Mouse (Mus musculus): ENCODE results near the gene Gm28729. TPM values are rescaled to one million over a fixed set of nuclear protein-coding genes. Genes with fewer than 3 reads are reported as not detected.
"Not testable (repeated sequence)": the region's sequence is repeated elsewhere in the genome, so short reads cannot be mapped to it uniquely, and the experiment has no call there.

Gene Gm28729
- polyA plus RNA-seq, 1 experiment from 2014 or later: not detected

GRCm38 (mm10) chr9:96506011-96506498, 19.0 kb downstream of the Gm28729 start:
- no peak for ATAC-seq
- Histone ChIP-seq H3K9me3 (ENCODE audit: control insufficient read depth, low read length) (no peaks in the 10 kb centered on the region), H3K4me3 (ENCODE audit: low read length) (no peak overlapping the region), H3K4me1 (ENCODE audit: control insufficient read depth, insufficient read depth, low read length) (no peaks in the 10 kb centered on the region), H3K27ac (ENCODE audit: low read length) (no peak overlapping the region), H3K9ac (ENCODE audit: low read depth, low read length) (no peak overlapping the region), H3K4me2 (ENCODE audit: low read depth, low read length) (no peak overlapping the region), H3K27me3 (replicated peaks; ENCODE audit: control insufficient read depth, insufficient read depth, low read length) (no peaks in the 10 kb centered on the region), H3K36me3 (ENCODE audit: control insufficient read depth, insufficient read depth, low read length) (no peaks in the 10 kb centered on the region)
- WGBS: 14% methylated on average over 10 of the region's 10 CpGs

DNA sequence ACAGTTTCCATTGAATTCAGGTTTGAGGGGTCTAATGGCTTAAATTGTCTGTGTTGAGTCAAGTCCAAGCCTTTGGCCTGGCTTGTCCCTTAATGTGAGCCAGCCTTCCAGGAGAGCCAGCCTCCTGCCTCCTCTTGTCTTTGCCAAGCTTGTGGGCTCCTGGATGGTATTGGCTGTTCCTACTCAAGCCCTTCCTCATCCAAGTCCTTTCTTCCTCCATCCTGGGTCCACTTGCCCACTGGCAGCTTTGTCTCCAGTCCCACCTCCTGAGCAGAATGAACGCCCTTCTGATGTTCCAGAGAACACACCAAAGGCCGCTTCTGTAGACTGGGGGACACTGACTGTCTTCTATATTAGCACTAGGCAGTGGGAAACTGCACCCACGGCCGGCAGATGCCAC, 19.9 kb downstream of the Gm28729 start:
- H3K27me3 ChIP-seq (replicated peaks; ENCODE audit: control insufficient read depth, insufficient read depth, low read length): no peaks in the 10 kb centered on the region
- no peak overlapping the region for H3K4me2 ChIP-seq (ENCODE audit: low read depth, low read length)
- no peaks in the 10 kb centered on the region for H3K36me3 ChIP-seq (ENCODE audit: control insufficient read depth, insufficient read depth, low read length)
- no peak overlapping the region for H3K4me3 ChIP-seq (ENCODE audit: low read length)
- H3K4me1 ChIP-seq (ENCODE audit: control insufficient read depth, insufficient read depth, low read length): no peaks in the 10 kb centered on the region
- no peaks in the 10 kb centered on the region for H3K9me3 ChIP-seq (ENCODE audit: control insufficient read depth, low read length)
- 92% methylated on average over 4 of the region's 4 CpGs for WGBS
- ATAC-seq: no peak
- H3K9ac ChIP-seq (ENCODE audit: low read depth, low read length): no peak overlapping the region
- H3K27ac ChIP-seq (ENCODE audit: low read length): no peak overlapping the region

- H3K27me3 ChIP-seq (replicated peaks; ENCODE audit: control insufficient read depth, insufficient read depth, low read length): no peaks in the 10 kb centered on the region
- no peak overlapping the region for H3K9ac ChIP-seq (ENCODE audit: low read depth, low read length)
- no peaks in the 10 kb centered on the region for H3K4me1 ChIP-seq (ENCODE audit: control insufficient read depth, insufficient read depth, low read length)
- no peak overlapping the region for H3K27ac ChIP-seq (ENCODE audit: low read length)
- H3K9me3 ChIP-seq (ENCODE audit: control insufficient read depth, low read length): no peaks in the 10 kb centered on the region
- no peak overlapping the region for H3K4me3 ChIP-seq (ENCODE audit: low read length)
- no peak for ATAC-seq
- H3K4me2 ChIP-seq (ENCODE audit: low read depth, low read length): no peak overlapping the region
- H3K36me3 ChIP-seq (ENCODE audit: control insufficient read depth, insufficient read depth, low read length): no peaks in the 10 kb centered on the region
- WGBS: 87% methylated on average over 17 of the region's 17 CpGs
These were observed 20.8 kb downstream of the Gm28729 start for GRCm38 (mm10) chr9:96504116-96504895.

DNA sequence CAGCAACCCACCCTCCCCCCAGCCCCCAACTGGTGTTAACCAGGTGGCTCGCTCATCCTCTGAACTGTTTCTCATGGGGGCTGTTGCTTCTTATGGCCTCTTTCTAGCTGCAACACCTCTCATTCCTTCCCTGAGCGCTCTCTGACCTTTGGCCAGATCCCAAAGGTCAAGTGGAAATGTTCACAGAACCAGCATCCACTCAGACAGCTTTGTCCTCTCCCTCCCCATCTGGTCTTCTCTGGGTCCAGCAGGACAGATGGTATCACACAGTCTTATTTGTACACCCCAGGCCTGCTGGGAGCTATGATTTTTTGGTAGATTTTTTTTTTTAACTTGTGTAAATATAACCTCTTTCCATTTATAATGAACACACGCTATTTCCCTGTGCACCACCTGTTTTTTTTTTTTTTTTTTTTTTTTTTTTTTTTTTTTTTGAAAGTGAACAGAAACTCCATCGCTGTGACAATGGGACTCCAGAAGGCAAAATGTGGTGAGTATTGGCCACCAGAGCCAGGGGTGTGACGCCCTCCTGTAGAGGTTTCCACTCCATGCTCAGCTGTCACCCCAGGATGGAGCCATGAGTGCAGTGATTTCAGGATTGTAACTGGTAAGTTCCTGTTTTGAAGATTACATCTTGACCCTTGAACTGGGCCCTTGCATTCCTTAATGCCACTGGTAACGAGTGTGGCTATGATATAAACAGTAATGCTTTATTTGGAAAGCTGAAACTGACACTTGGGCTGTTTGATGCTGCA, 22.0 kb downstream of the Gm28729 start:
- Histone ChIP-seq H3K27ac (ENCODE audit: low read length) (no peak overlapping the region), H3K36me3 (ENCODE audit: control insufficient read depth, insufficient read depth, low read length) (no peaks in the 10 kb centered on the region), H3K4me2 (ENCODE audit: low read depth, low read length) (no peak overlapping the region), H3K9me3 (ENCODE audit: control insufficient read depth, low read length) (no peaks in the 10 kb centered on the region), H3K4me3 (ENCODE audit: low read length) (no peak overlapping the region), H3K9ac (ENCODE audit: low read depth, low read length) (no peak overlapping the region), H3K27me3 (replicated peaks; ENCODE audit: control insufficient read depth, insufficient read depth, low read length) (no peaks in the 10 kb centered on the region), H3K4me1 (ENCODE audit: control insufficient read depth, insufficient read depth, low read length) (no peaks in the 10 kb centered on the region)
- no peak for ATAC-seq
- WGBS: 66% methylated on average over 6 of the region's 6 CpGs

- H3K27me3 ChIP-seq (replicated peaks; ENCODE audit: control insufficient read depth, insufficient read depth, low read length): no peaks in the 10 kb centered on the region
- H3K36me3 ChIP-seq (ENCODE audit: control insufficient read depth, insufficient read depth, low read length): no peaks in the 10 kb centered on the region
- no peaks in the 10 kb centered on the region for H3K9me3 ChIP-seq (ENCODE audit: control insufficient read depth, low read length)
- H3K4me3 ChIP-seq (ENCODE audit: low read length): no peak overlapping the region
- no peak overlapping the region for H3K27ac ChIP-seq (ENCODE audit: low read length)
- no peak for ATAC-seq
- no peaks in the 10 kb centered on the region for H3K4me1 ChIP-seq (ENCODE audit: control insufficient read depth, insufficient read depth, low read length)
- 49% methylated on average over 7 of the region's 7 CpGs for WGBS
- no peak overlapping the region for H3K9ac ChIP-seq (ENCODE audit: low read depth, low read length)
- H3K4me2 ChIP-seq (ENCODE audit: low read depth, low read length): no peak overlapping the region
These were observed 23.8 kb downstream of the Gm28729 start for GRCm38 (mm10) chr9:96501217-96501616.

DNA sequence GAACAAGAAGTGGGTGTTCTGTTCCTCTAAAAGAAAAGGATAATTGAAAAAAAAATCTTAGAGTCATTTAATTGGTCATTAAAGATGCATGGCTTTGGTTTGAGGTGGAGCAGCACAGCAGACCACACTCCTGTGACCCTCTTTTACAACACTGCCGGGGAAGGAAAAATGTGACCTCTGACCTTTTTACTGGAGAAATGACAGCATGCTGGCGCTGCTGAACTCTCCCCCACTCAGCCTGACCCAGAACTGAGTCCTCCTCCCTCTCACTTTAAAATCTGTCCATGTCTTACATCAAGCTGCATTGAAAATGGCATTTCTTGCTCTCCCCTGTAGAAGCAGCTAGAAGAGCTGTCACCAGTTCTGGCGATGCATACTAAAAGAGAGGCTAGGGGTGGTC, 31.9 kb downstream of the Gm28729 start:
- Histone ChIP-seq H3K9me3 (ENCODE audit: control insufficient read depth, low read length) (no peaks in the 10 kb centered on the region), H3K27ac (ENCODE audit: low read length) (no peak overlapping the region), H3K4me3 (ENCODE audit: low read length) (no peak overlapping the region), H3K4me1 (ENCODE audit: control insufficient read depth, insufficient read depth, low read length) (peaks cover 10% of the 10 kb centered on the region; the same call in 1 of the 2 replicates), H3K36me3 (ENCODE audit: control insufficient read depth, insufficient read depth, low read length) (no peaks in the 10 kb centered on the region), H3K27me3 (replicated peaks; ENCODE audit: control insufficient read depth, insufficient read depth, low read length) (no peaks in the 10 kb centered on the region), H3K4me2 (ENCODE audit: low read depth, low read length) (no peak overlapping the region), H3K9ac (ENCODE audit: low read depth, low read length) (no peak overlapping the region)
- ATAC-seq: peak; percentile 36; the same call in 1 of the 2 replicates
- 27% methylated on average over 3 of the region's 3 CpGs for WGBS

GRCm38 (mm10) chr9:96491810-96492209, 33.3 kb downstream of the Gm28729 start:
- Histone ChIP-seq H3K9me3 (ENCODE audit: control insufficient read depth, low read length) (no peaks in the 10 kb centered on the region), H3K4me2 (ENCODE audit: low read depth, low read length) (no peak overlapping the region), H3K27me3 (replicated peaks; ENCODE audit: control insufficient read depth, insufficient read depth, low read length) (no peaks in the 10 kb centered on the region), H3K36me3 (ENCODE audit: control insufficient read depth, insufficient read depth, low read length) (no peaks in the 10 kb centered on the region), H3K9ac (ENCODE audit: low read depth, low read length) (no peak overlapping the region), H3K4me3 (ENCODE audit: low read length) (no peak overlapping the region), H3K4me1 (ENCODE audit: control insufficient read depth, insufficient read depth, low read length) (peaks cover 10% of the 10 kb centered on the region; the same call in 1 of the 2 replicates), H3K27ac (ENCODE audit: low read length) (no peak overlapping the region)
- no peak for ATAC-seq
- WGBS: 41% methylated on average over 12 of the region's 12 CpGs

GRCm38 (mm10) chr9:96487869-96488268, 37.2 kb downstream of the Gm28729 start:
- H3K4me1 ChIP-seq (ENCODE audit: control insufficient read depth, insufficient read depth, low read length); ATAC-seq: not testable (repeated sequence)
- 95% methylated on average over 5 of the region's 5 CpGs for WGBS

DNA sequence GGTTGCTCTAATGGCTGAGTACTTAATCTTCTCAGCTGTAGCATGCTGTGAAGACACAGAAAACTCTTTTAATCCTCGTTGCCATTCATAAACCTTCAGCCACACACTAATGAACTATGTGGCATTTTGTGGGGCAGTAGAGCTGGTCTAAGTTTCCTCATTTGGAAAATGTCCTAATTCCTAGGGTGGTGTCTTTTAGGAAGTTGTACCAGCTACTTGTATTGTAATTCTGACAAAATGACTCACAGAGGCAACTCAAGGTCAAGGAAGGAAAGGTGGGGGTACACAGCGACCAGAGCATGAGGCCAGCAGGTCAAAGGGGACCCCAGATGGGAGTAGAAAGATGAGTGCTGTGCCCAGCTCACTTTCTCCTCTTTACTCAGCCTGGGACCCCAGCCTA, 41.4 kb downstream of the Gm28729 start:
- Histone ChIP-seq H3K4me3 (ENCODE audit: low read length) (no peak overlapping the region), H3K27me3 (replicated peaks; ENCODE audit: control insufficient read depth, insufficient read depth, low read length) (no peaks in the 10 kb centered on the region), H3K4me2 (ENCODE audit: low read depth, low read length) (no peak overlapping the region), H3K27ac (ENCODE audit: low read length) (no peak overlapping the region), H3K9ac (ENCODE audit: low read depth, low read length) (no peak overlapping the region), H3K9me3 (ENCODE audit: control insufficient read depth, low read length) (no peaks in the 10 kb centered on the region), H3K4me1 (ENCODE audit: control insufficient read depth, insufficient read depth, low read length) (no peaks in the 10 kb centered on the region), H3K36me3 (ENCODE audit: control insufficient read depth, insufficient read depth, low read length) (no peaks in the 10 kb centered on the region)
- ATAC-seq: no peak
- whole genome bisulfite sequencing: 57% methylated on average over 2 of the region's 2 CpGs

More at GRCm38 (mm10) chr9:96487869-96488268, 37.2 kb downstream of the Gm28729 start:
- not testable (repeated sequence) for H3K9ac ChIP-seq (ENCODE audit: low read depth, low read length); H3K9me3 ChIP-seq (ENCODE audit: control insufficient read depth, low read length); H3K36me3 ChIP-seq (ENCODE audit: control insufficient read depth, insufficient read depth, low read length); H3K4me3 ChIP-seq (ENCODE audit: low read length); H3K27ac ChIP-seq (ENCODE audit: low read length); H3K27me3 ChIP-seq (replicated peaks; ENCODE audit: control insufficient read depth, insufficient read depth, low read length); H3K4me2 ChIP-seq (ENCODE audit: low read depth, low read length)
